Mouse (Mus musculus) ES-Bruce4 (cell line): ENCODE measurements around the gene Plk3.

Experiments
- CTCF ChIP-seq: IDR thresholded peaks from one replicate; pipeline ENCODE4 v1.8.1; 2011; ENCODE audit warnings: low read depth, low read length
- EP300 ChIP-seq: IDR thresholded peaks from 2 replicates; pipeline ENCODE4 v1.6.1; 2011; ENCODE audit warnings: low read depth, low read length; ENCODE audit not compliant: insufficient read depth
- POLR2A ChIP-seq: IDR thresholded peaks from one replicate; pipeline ENCODE4 v1.8.1; 2011; ENCODE audit warnings: low read length; ENCODE audit not compliant: insufficient read depth

DNA sequence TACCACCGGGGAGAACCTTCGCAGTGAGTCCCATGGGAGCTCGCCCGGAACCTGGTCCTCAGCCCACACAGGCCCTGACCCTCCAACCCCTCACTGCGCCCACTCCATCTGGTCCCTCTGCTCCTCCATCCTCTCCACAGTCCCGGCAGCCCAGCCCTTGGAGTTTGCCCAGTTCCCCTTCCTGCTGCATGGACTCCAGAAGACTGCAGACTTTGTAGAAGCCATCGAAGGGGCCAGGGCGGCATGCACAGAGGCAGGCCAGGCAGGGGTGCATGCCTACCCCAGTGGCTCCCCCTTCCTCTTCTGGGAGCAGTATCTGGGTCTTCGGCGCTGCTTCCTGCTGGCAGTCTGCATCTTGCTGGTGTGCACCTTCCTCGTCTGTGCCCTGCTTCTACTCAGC lies 22.8 kb downstream of the Plk3 start:
- no peak for TF ChIP-seq CTCF
- no peak for TF ChIP-seq POLR2A
- TF ChIP-seq EP300: no peak
